Mouse (Mus musculus) spleen, adult 18-20 months (tissue): ENCODE results near the gene Erich4.

Source experiments
- DNase-seq, 2 experiments: peaks; one replicate each; pipeline ENCODE4 v3.0.0; 2022; ENCODE audit warnings: mixed read lengths in 2 of 2

Gene Erich4

GRCm38 (mm10) chr7:25615706-25616011 is at the start of gene Erich4:
TSS of gene Erich4 (minus strand) at chr7:25615892.
- DNase-seq, result no peak

GRCm38 (mm10) chr7:25658657-25659472 is 43.2 kb upstream of the Erich4 start, which contains the start of the genes Bckdha and Exosc5:
TSS of gene Bckdha (minus strand) at chr7:25658981.
TSS of gene Exosc5 (plus strand) at chr7:25659164.
- peak; percentile 96 to 98 for DNase-seq

GRCm38 (mm10) chr7:25657785-25658184 is 42.1 kb upstream of the Erich4 start:
- DNase-seq, result no peak

GRCm38 (mm10) chr7:25655601-25656428 is 40.1 kb upstream of the Erich4 start:
- no peak for DNase-seq

- peak in 1 of 2 experiments; percentile 48 for DNase-seq
Observed at GRCm38 (mm10) chr7:25652244-25652759, 36.6 kb upstream of the Erich4 start.

GRCm38 (mm10) chr7:25651281-25651680 is 35.6 kb upstream of the Erich4 start:
- DNase-seq, result peak in 1 of 2 experiments; percentile 62

GRCm38 (mm10) chr7:25649839-25650238 is 34.1 kb upstream of the Erich4 start:
- no peak for DNase-seq

- peak; percentile 64 to 67 for DNase-seq
Observed at GRCm38 (mm10) chr7:25647574-25648123, 32.0 kb upstream of the Erich4 start.

GRCm38 (mm10) chr7:25645074-25645473 is 29.4 kb upstream of the Erich4 start:
- DNase-seq, result no peak

- no peak for DNase-seq
Observed at GRCm38 (mm10) chr7:25644631-25645030, 28.9 kb upstream of the Erich4 start.

GRCm38 (mm10) chr7:25644136-25644535 is 28.4 kb upstream of the Erich4 start:
- no peak for DNase-seq

- no peak for DNase-seq
Observed at GRCm38 (mm10) chr7:25639754-25640153, 24.1 kb upstream of the Erich4 start.

- DNase-seq, result no peak
Observed at GRCm38 (mm10) chr7:25637099-25637498, 21.4 kb upstream of the Erich4 start.

- DNase-seq, result peak; percentile 67 to 80
Observed at GRCm38 (mm10) chr7:25636373-25636772, 20.7 kb upstream of the Erich4 start.

GRCm38 (mm10) chr7:25632679-25633078 is 17.0 kb upstream of the Erich4 start:
- no peak for DNase-seq

- no peak for DNase-seq
Observed at GRCm38 (mm10) chr7:25628323-25628620, 12.6 kb upstream of the Erich4 start.

- peak; percentile 60 to 71 for DNase-seq
Observed at GRCm38 (mm10) chr7:25627431-25628322, 12.0 kb upstream of the Erich4 start.

- no peak for DNase-seq
Observed at GRCm38 (mm10) chr7:25626509-25627430, 11.1 kb upstream of the Erich4 start, which contains the start of gene B3gnt8. TSS of gene B3gnt8 (plus strand) at chr7:25626654.

GRCm38 (mm10) chr7:25625594-25626250 is 10.0 kb upstream of the Erich4 start:
- DNase-seq, result peak in 1 of 2 experiments; percentile 63

- DNase-seq, result no peak
Observed at GRCm38 (mm10) chr7:25624851-25625250, 9.2 kb upstream of the Erich4 start.
